Mouse (Mus musculus) kidney, embryonic 14.5 days (tissue): ENCODE results near the gene Dusp23. TPM values are rescaled to one million over a fixed set of nuclear protein-coding genes. Genes with fewer than 3 reads are reported as not detected.

Experiments used
- ATAC-seq: fragments of 200-750 bp; cut with Nextera tagmentation; 2 replicates; pipeline ENCODE4 v1.8.0; 2017; ENCODE audit warnings: moderate number of reproducible peaks, mild to moderate bottlenecking, moderate TSS enrichment, moderate library complexity; ENCODE audit not compliant: low FRiP score, low TSS enrichment
- H3K27ac ChIP-seq: fragments of 300-500 bp; sonication (generic); 2 replicates; pipeline ENCODE4 v1.5.1; 2014; ENCODE audit warnings: low read depth, mild to moderate bottlenecking, low read length, moderate library complexity, mixed read lengths
- H3K27me3 ChIP-seq: fragments of 300-500 bp; sonication (generic); 2 replicates; pipeline ENCODE4 v1.6.1; 2014; ENCODE audit warnings: mild to moderate bottlenecking, low read length; ENCODE audit not compliant: control insufficient read depth, insufficient read depth
- H3K36me3 ChIP-seq: fragments of 300-500 bp; sonication (generic); 2 replicates; pipeline ENCODE4 v1.6.1; 2014; ENCODE audit warnings: low read length, mixed read lengths; ENCODE audit not compliant: control insufficient read depth, insufficient read depth
- H3K4me1 ChIP-seq: fragments of 300-500 bp; sonication (generic); 2 replicates; pipeline ENCODE4 v1.6.1; 2014; ENCODE audit warnings: low read length, mixed read lengths; ENCODE audit not compliant: control insufficient read depth, insufficient read depth
- H3K4me2 ChIP-seq: fragments of 300-500 bp; sonication (generic); replicated peaks from 2 replicates; pipeline ENCODE4 v1.6.1; 2014; ENCODE audit warnings: low read depth, mild to moderate bottlenecking, low read length
- H3K4me3 ChIP-seq: fragments of 300-500 bp; sonication (generic); 2 replicates; pipeline ENCODE4 v1.5.1; 2014; ENCODE audit warnings: mild to moderate bottlenecking, low read length
- H3K9ac ChIP-seq: fragments of 300-500 bp; sonication (generic); 2 replicates; pipeline ENCODE4 v1.6.1; 2014; ENCODE audit warnings: low read depth, mild to moderate bottlenecking, low read length, moderate library complexity
- H3K9me3 ChIP-seq: fragments of 300-500 bp; sonication (generic); 2 replicates; pipeline ENCODE4 v1.6.1; 2016; ENCODE audit warnings: low read length; ENCODE audit not compliant: control insufficient read depth
- WGBS: fragments of 180-500 bp; shearing (Covaris S2); extraction: QIAGEN DNeasy Blood & Tissue Kit; methylation state at CpG from one replicate; pipeline ENCODE4 v1.1.7; 2014; 5-methylcytosine and 5-hydroxymethylcytosine counted together
- polyA plus RNA-seq: library from polyadenylated mRNA; unstranded; fragments of >200 nt; fragmentation: Nextera tagmentation; extraction: Ambion mirVana; gene quantifications from 2 replicates; pipeline ENCODE4 v1.2.1, GENCODE M21; 2014

Gene Dusp23
- polyA plus RNA-seq, 1 experiment from 2014 or later: 17.0 TPM

DNA sequence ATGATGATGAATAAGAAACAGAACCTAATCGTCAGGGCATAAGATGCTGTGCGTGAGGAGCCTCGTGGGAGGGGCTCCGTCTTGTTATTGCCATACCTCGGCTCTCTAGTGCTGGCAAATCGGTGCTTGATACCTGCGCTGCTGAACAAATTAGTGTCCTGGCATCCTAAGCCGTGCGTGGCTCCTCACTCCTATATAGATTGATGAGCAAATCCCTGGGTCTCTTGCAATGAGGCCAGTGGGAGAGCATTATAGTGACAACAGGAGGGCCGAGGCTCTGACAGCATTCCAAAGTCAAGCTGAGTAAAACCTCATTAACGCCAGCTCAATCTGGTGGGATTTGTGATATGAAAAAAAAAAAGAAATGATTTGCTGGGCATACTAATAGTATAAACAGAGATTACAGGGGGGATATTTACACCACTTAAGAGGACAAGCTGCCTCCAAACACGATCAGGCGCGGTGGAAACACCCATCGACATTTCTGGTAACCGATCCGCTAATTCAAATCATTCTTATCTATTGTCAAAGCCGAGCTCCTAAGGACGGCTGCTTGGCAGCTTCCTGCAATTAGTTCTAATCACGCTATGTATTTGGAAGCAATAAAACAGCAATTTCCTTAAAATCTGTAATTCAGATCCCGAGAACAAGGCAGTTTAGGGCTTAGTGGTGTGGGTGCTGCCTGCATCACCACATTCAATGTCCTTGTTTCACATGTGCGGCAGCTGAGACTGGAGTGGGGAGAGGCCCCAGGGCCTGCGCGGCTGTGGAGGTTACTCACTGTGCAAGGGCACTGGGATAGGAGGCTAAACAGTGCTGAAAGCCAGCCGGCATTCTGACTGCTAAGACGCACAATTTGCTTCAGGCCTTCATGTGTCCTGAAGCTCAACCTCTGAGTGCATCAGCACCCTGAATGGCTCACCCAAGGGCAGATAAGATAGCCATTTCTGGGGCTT lies 46.9 kb downstream of the Dusp23 start:
- ATAC-seq: no peak; the same call in 1 of the 2 replicates
- 28% methylated on average over 26 of the region's 26 CpGs for WGBS
- H3K9ac ChIP-seq: no peak overlapping the region

DNA sequence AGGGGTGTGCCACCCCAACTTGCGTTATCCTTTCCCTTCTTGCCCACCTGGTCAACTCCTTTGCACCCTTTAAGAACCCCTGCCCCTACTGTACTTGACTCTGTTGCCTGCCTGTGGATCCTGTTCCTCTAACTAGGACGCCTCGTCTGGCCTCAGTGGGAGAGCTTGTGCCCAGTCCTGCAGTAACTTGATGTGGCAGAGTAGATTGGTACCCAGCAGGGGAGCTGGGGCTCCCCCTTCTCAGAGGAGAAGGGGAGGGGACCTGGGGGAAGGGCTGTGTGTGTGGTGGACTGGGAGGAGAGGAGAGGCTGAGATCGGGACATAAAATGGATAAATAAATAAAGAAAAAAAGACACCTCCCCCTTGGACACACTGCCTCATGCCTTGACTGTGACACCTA lies 47.7 kb downstream of the Dusp23 start:
- WGBS: 47% methylated on average over 4 of the region's 4 CpGs
- Histone ChIP-seq H3K27ac (no peak overlapping the region), H3K27me3 (no peaks in the 10 kb centered on the region; the same call in 1 of the 2 replicates), H3K4me3 (no peak overlapping the region), H3K9ac (0 out of 2 replicates have a peak overlapping the region, but pooled peaks have one; percentile 4), H3K4me1 (peaks cover 3% of the 10 kb centered on the region; the same call in 1 of the 2 replicates), H3K9me3 (no peaks in the 10 kb centered on the region), H3K36me3 (no peaks in the 10 kb centered on the region), H3K4me2 (no peak overlapping the region)
- ATAC-seq: no peak

More for the DNA sequence above, 46.9 kb downstream of the Dusp23 start:
- Histone ChIP-seq H3K4me1 (peaks cover 3% of the 10 kb centered on the region; the same call in 1 of the 2 replicates), H3K27ac (no peak overlapping the region), H3K9me3 (no peaks in the 10 kb centered on the region), H3K4me2 (no peak overlapping the region), H3K27me3 (no peaks in the 10 kb centered on the region; the same call in 1 of the 2 replicates), H3K36me3 (no peaks in the 10 kb centered on the region), H3K4me3 (no peak overlapping the region)

DNA sequence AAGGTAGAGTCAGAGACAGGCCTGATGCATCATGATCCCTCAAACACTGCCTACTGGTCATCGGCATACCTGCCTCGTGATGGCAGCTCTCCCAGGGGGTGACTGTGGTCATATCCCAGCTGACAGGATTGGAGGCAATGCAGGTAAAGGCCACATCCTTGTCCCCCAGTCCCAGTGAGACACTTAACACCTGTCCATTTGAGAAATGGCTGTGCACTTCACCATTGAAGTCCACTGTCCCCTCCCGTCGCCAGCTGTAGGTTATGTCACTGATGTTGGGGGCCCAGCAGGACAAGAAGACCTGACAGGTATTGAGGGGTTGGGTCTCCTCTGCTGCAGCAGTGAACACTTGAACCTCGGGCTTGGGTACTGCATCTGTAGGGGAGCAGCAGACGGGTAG lies 48.5 kb downstream of the Dusp23 start:
- 88% methylated on average over 6 of the region's 6 CpGs for WGBS
- no peak overlapping the region for H3K4me3 ChIP-seq
- no peaks in the 10 kb centered on the region; the same call in 1 of the 2 replicates for H3K27me3 ChIP-seq
- no peak overlapping the region for H3K27ac ChIP-seq
- H3K4me1 ChIP-seq: peaks cover 3% of the 10 kb centered on the region; the same call in 1 of the 2 replicates
- no peaks in the 10 kb centered on the region for H3K36me3 ChIP-seq
- no peak overlapping the region for H3K4me2 ChIP-seq
- no peak for ATAC-seq
- H3K9me3 ChIP-seq: no peaks in the 10 kb centered on the region
- no peak overlapping the region for H3K9ac ChIP-seq

DNA sequence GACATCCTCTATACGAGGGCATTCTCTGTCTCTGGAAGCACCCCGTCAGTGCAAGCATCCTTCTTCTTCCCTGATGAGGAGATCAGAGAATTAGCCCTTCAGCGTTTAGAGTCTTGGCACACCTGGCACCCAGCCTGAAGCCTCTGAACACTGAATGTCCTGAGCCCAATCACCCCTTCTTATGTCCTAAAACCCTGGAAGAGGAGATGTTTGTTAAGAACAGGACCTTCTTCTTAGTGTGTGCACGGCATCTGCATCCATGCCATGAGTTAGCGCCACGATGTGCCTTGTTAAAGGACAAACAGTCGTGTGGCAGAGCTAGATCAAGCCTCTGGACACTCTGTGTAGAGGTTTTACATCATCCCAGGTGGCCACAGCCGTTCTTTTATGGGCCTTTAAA lies 50.3 kb downstream of the Dusp23 start:
- H3K27ac ChIP-seq: no peak overlapping the region
- 87% methylated on average over 8 of the region's 8 CpGs for WGBS
- H3K9ac ChIP-seq: no peak overlapping the region
- peaks cover 3% of the 10 kb centered on the region; the same call in 1 of the 2 replicates for H3K4me1 ChIP-seq
- no peak overlapping the region for H3K4me2 ChIP-seq
- no peaks in the 10 kb centered on the region for H3K9me3 ChIP-seq
- H3K27me3 ChIP-seq: no peaks in the 10 kb centered on the region; the same call in 1 of the 2 replicates
- no peak overlapping the region for H3K4me3 ChIP-seq
- H3K36me3 ChIP-seq: no peaks in the 10 kb centered on the region
- ATAC-seq: no peak

Other genes with a start within 250 kb of the Dusp23 start
- 0.74 and 0.97 TPM in 2 replicates for gene Slamf9, start 157.6 kb downstream of the Dusp23 start, polyA plus RNA-seq
- 37.8 and 41.8 TPM in 2 replicates for gene Igsf9, start 151.2 kb downstream of the Dusp23 start, polyA plus RNA-seq
- gene Tagln2, start 132.9 kb downstream of the Dusp23 start, polyA plus RNA-seq: 81.0 and 139 TPM in 2 replicates
- gene Cfap45, start 112.2 kb downstream of the Dusp23 start, polyA plus RNA-seq: 1.0 and 1.2 TPM in 2 replicates
- gene Vsig8, start 77.0 kb downstream of the Dusp23 start, polyA plus RNA-seq: 0.19 and 0.54 TPM in 2 replicates
- gene Slamf8, start 42.4 kb downstream of the Dusp23 start, polyA plus RNA-seq: 0.12 TPM in 1 of 2 replicates, not detected in the other
- not detected in 2 replicates for gene Fcrl6, start 30.4 kb downstream of the Dusp23 start, polyA plus RNA-seq
- 0.30 and 0.73 TPM in 2 replicates for gene Crp, start 65.1 kb upstream of the Dusp23 start, polyA plus RNA-seq